Mouse (Mus musculus) heart, embryonic 11.5 days (tissue): ENCODE results near the gene Drd5. TPM values are rescaled to one million over a fixed set of nuclear protein-coding genes. Genes with fewer than 3 reads are reported as not detected.

ENCODE experiments used
- ATAC-seq: fragments of 200-750 bp; cut with Nextera tagmentation; replicated peaks from 2 replicates; pipeline ENCODE4 v1.8.0; 2017; ENCODE audit warnings: moderate library complexity; ENCODE audit not compliant: insufficient number of reproducible peaks, low FRiP score, low TSS enrichment
- H3K27ac ChIP-seq: fragments of 300-500 bp; sonication (generic); 2 replicates; pipeline ENCODE4 v1.5.1; 2014; ENCODE audit warnings: mild to moderate bottlenecking, low read depth, low read length
- H3K27me3 ChIP-seq: fragments of 300-500 bp; sonication (generic); 2 replicates; pipeline ENCODE4 v1.6.1; 2014; ENCODE audit warnings: mild to moderate bottlenecking, low read length, mixed read lengths; ENCODE audit not compliant: control insufficient read depth, insufficient read depth
- H3K36me3 ChIP-seq: fragments of 300-500 bp; sonication (generic); 2 replicates; pipeline ENCODE4 v1.6.1; 2014; ENCODE audit warnings: mild to moderate bottlenecking, low read length, moderate library complexity, mixed read lengths; ENCODE audit not compliant: control insufficient read depth, insufficient read depth
- H3K4me1 ChIP-seq: fragments of 300-500 bp; sonication (generic); 2 replicates; pipeline ENCODE4 v1.6.1; 2014; ENCODE audit warnings: low read length; ENCODE audit not compliant: control insufficient read depth, insufficient read depth
- H3K4me2 ChIP-seq: fragments of 300-500 bp; sonication (generic); 2 replicates; pipeline ENCODE4 v1.6.1; 2014; ENCODE audit warnings: mild to moderate bottlenecking, moderate library complexity
- H3K4me3 ChIP-seq: fragments of 300-500 bp; sonication (generic); 2 replicates; pipeline ENCODE4 v1.5.1; 2014; ENCODE audit warnings: low read depth, low read length
- H3K9ac ChIP-seq: fragments of 300-500 bp; sonication (generic); 2 replicates; pipeline ENCODE4 v1.6.1; 2014; ENCODE audit warnings: mild to moderate bottlenecking, low read depth, low read length, moderate library complexity
- H3K9me3 ChIP-seq: fragments of 300-500 bp; sonication (generic); replicated peaks from 2 replicates; pipeline ENCODE4 v1.6.1; 2016; ENCODE audit warnings: low read length; ENCODE audit not compliant: control insufficient read depth
- WGBS: fragments of 180-500 bp; shearing (Covaris S2); extraction: QIAGEN DNeasy Blood & Tissue Kit; methylation state at CpG from one replicate; pipeline ENCODE4 v1.1.7; 2014; ENCODE audit not compliant: insufficient replicate concordance; 5-methylcytosine and 5-hydroxymethylcytosine counted together
- polyA plus RNA-seq: library from polyadenylated mRNA; unstranded; fragments of >200 nt; fragmentation: Nextera tagmentation; extraction: Ambion mirVana; gene quantifications from 2 replicates; pipeline ENCODE4 v1.2.1, GENCODE M21; 2014

Gene Drd5
- not detected in 2 replicates for polyA plus RNA-seq

GRCm38 (mm10) chr5:38318966-38319786 lies at the start of gene Drd5:
Gene Drd5 (plus strand): TSS chr5:38319367.
- ATAC-seq: no peak
- Histone ChIP-seq H3K9me3 (no peaks in the 10 kb centered on the region), H3K27me3 (peaks cover 63% of the 10 kb centered on the region), H3K4me3 (peak within 1 kb of the TSS; percentile 41), H3K36me3 (no peaks in the 10 kb centered on the region), H3K9ac (no peak within 1 kb of the TSS), H3K4me1 (peaks cover 5% of the 10 kb centered on the region; the same call in 1 of the 2 replicates), H3K27ac (no peak within 1 kb of the TSS), H3K4me2 (peak within 1 kb of the TSS; percentile 70)
- WGBS: 2% methylated on average over 67 of the region's 67 CpGs

- Histone ChIP-seq H3K9me3 (no peaks in the 10 kb centered on the region), H3K4me2 (no peak overlapping the region), H3K27ac (no peak overlapping the region), H3K4me3 (no peak overlapping the region), H3K9ac (no peak overlapping the region), H3K4me1 (no peaks in the 10 kb centered on the region), H3K27me3 (peaks cover 27% of the 10 kb centered on the region), H3K36me3 (peaks cover 2% of the 10 kb centered on the region; the same call in 1 of the 2 replicates)
- 87% methylated on average over 3 of the region's 3 CpGs for WGBS
- ATAC-seq: no peak
These were observed 48.2 kb upstream of the Drd5 start for GRCm38 (mm10) chr5:38270942-38271341.

- no peak overlapping the region for H3K4me2 ChIP-seq
- H3K27ac ChIP-seq: no peak overlapping the region
- no peak for ATAC-seq
- H3K27me3 ChIP-seq: peaks cover 55% of the 10 kb centered on the region
- WGBS: 77% methylated on average over 4 of the region's 4 CpGs
- H3K4me1 ChIP-seq: peaks cover 13% of the 10 kb centered on the region
- H3K4me3 ChIP-seq: no peak overlapping the region
- no peaks in the 10 kb centered on the region for H3K9me3 ChIP-seq
- H3K36me3 ChIP-seq: no peaks in the 10 kb centered on the region; the same call in 1 of the 2 replicates
- no peak overlapping the region for H3K9ac ChIP-seq
These were observed 45.3 kb upstream of the Drd5 start for GRCm38 (mm10) chr5:38273831-38274230.

GRCm38 (mm10) chr5:38275771-38276170 lies 43.4 kb upstream of the Drd5 start, which contains the start of gene Otop1:
Gene Otop1 (plus strand): TSS chr5:38275972.
- Histone ChIP-seq H3K4me2 (peak within 1 kb of the TSS; percentile 25), H3K4me3 (peak within 1 kb of the TSS; percentile 35; the same call in 1 of the 2 replicates), H3K27ac (no peak within 1 kb of the TSS), H3K9ac (no peak within 1 kb of the TSS), H3K27me3 (peaks cover 69% of the 10 kb centered on the region), H3K4me1 (peaks cover 13% of the 10 kb centered on the region), H3K9me3 (no peaks in the 10 kb centered on the region), H3K36me3 (no peaks in the 10 kb centered on the region)
- ATAC-seq: no peak
- 7% methylated on average over 4 of the region's 4 CpGs for WGBS

GRCm38 (mm10) chr5:38276451-38276850 lies 42.7 kb upstream of the Drd5 start:
- peaks cover 70% of the 10 kb centered on the region for H3K27me3 ChIP-seq
- H3K9ac ChIP-seq: no peak overlapping the region
- H3K4me1 ChIP-seq: peaks cover 13% of the 10 kb centered on the region
- H3K36me3 ChIP-seq: no peaks in the 10 kb centered on the region
- H3K4me2 ChIP-seq: peak overlapping the region; percentile 25
- no peak overlapping the region for H3K27ac ChIP-seq
- no peaks in the 10 kb centered on the region for H3K9me3 ChIP-seq
- no peak for ATAC-seq
- no peak overlapping the region; the same call in 1 of the 2 replicates for H3K4me3 ChIP-seq
- 3% methylated on average over 19 of the region's 19 CpGs for WGBS

- Histone ChIP-seq H3K4me3 (peak overlapping the region; percentile 35), H3K36me3 (no peaks in the 10 kb centered on the region), H3K4me1 (peaks cover 13% of the 10 kb centered on the region), H3K9me3 (no peaks in the 10 kb centered on the region), H3K27ac (no peak overlapping the region), H3K9ac (no peak overlapping the region), H3K4me2 (peak overlapping the region; percentile 59), H3K27me3 (peaks cover 70% of the 10 kb centered on the region)
- under 1% methylated on average over 65 of the region's 65 CpGs for WGBS
- ATAC-seq: 0 out of 2 replicates have a peak, but pooled peaks have one; percentile 5
These were observed 41.9 kb upstream of the Drd5 start for GRCm38 (mm10) chr5:38277098-38277866.

- ATAC-seq: no peak
- H3K9me3 ChIP-seq: no peaks in the 10 kb centered on the region
- no peak overlapping the region; the same call in 1 of the 2 replicates for H3K4me3 ChIP-seq
- no peak overlapping the region; the same call in 1 of the 2 replicates for H3K4me2 ChIP-seq
- no peaks in the 10 kb centered on the region for H3K36me3 ChIP-seq
- WGBS: 9% methylated on average over 12 of the region's 12 CpGs
- no peak overlapping the region for H3K27ac ChIP-seq
- H3K27me3 ChIP-seq: peaks cover 70% of the 10 kb centered on the region
- H3K4me1 ChIP-seq: peaks cover 13% of the 10 kb centered on the region
- no peak overlapping the region for H3K9ac ChIP-seq
These were observed 41.1 kb upstream of the Drd5 start for GRCm38 (mm10) chr5:38277936-38278600.

- 44% methylated on average over 1 of the region's 1 CpGs for WGBS
- Histone ChIP-seq H3K9ac (no peak overlapping the region), H3K9me3 (no peaks in the 10 kb centered on the region), H3K4me3 (no peak overlapping the region), H3K4me2 (no peak overlapping the region), H3K27me3 (peaks cover 52% of the 10 kb centered on the region), H3K27ac (no peak overlapping the region), H3K4me1 (peaks cover 13% of the 10 kb centered on the region), H3K36me3 (no peaks in the 10 kb centered on the region)
- no peak for ATAC-seq
These were observed 39.1 kb upstream of the Drd5 start for GRCm38 (mm10) chr5:38280075-38280474.
